Mouse (Mus musculus) gastrocnemius, postnatal 36 days (tissue): Measurements from ENCODE around the gene Myl9. TPM values are rescaled to one million over a fixed set of nuclear protein-coding genes. Genes with fewer than 3 reads are reported as not detected.

ENCODE experiments used
- DNase-seq, 2 experiments: peaks; one replicate each; pipeline ENCODE4 v3.0.0; 2022
- intact Hi-C: fragments of 180-260 bp; cut with DNase I; formaldehyde crosslinking; loops from one replicate; pipeline ENCODE4 v1.15.1; 2025
- long read RNA-seq, 2 experiments: library from polyadenylated mRNA; stranded (forward); transcript quantifications; one replicate each; pipeline ENCODE4 v2.0.0; 2021
- total RNA-seq, 2 experiments: library from RNA; stranded (reverse); gene quantifications; 2 replicates each; pipeline ENCODE4 v1.2.3; 2021

Gene Myl9
- 10 to 100 TPM; 44.2 to 82.8 TPM for total RNA-seq
- long read RNA-seq, experiment 1, transcript Myl9-201 (4 exons, 1,128 nt) = major isoform, 60 of 97 reads
- long read RNA-seq, experiment 1, partial matches to known transcripts = 27 of 97 reads
- long read RNA-seq, experiment 1, other reads (novel, unspliced or antisense) = 10 of 97 reads
- long read RNA-seq, experiment 2, transcript Myl9-201 (4 exons, 1,128 nt) = major isoform, 44 of 59 reads
- long read RNA-seq, experiment 2, partial matches to known transcripts = 10 of 59 reads
- long read RNA-seq, experiment 2, other reads (novel, unspliced or antisense) = 5 of 59 reads

- DNase-seq = peak; percentile 44 to 55
- intact Hi-C loops = no loop called here
Measured at GRCm38 (mm10) chr2:156774738-156775454, at the start of gene Myl9. TSS of gene Myl9 (plus strand) at chr2:156775420.

GRCm38 (mm10) chr2:156726344-156726743 lies 48.9 kb upstream of the Myl9 start:
- DNase-seq = no peak
- intact Hi-C loops = loop anchor here (10.0 kb wide), 1 partner anchor 138 kb away; the partner anchor contains the start of gene Rab5if

- intact Hi-C loops = loop anchor here (10.0 kb wide), 1 partner anchor 138 kb away; the partner anchor contains the start of gene Rab5if
- DNase-seq = no peak
Measured at GRCm38 (mm10) chr2:156726878-156727277, 48.3 kb upstream of the Myl9 start.

- intact Hi-C loops = loop anchor here (10.0 kb wide), 1 partner anchor 135 kb away; the partner anchor contains the start of gene Rab5if
- no peak for DNase-seq
Measured at GRCm38 (mm10) chr2:156729537-156730469, 45.4 kb upstream of the Myl9 start.

- peak in 1 of 2 experiments; percentile 44 for DNase-seq
- intact Hi-C loops = no loop called here
Measured at GRCm38 (mm10) chr2:156730501-156730921, 44.7 kb upstream of the Myl9 start.

GRCm38 (mm10) chr2:156731592-156731991 lies 43.6 kb upstream of the Myl9 start:
- DNase-seq = no peak
- intact Hi-C loops = no loop called here

GRCm38 (mm10) chr2:156732109-156732508 lies 43.1 kb upstream of the Myl9 start:
- peak; percentile 57 to 74 for DNase-seq
- intact Hi-C loops = no loop called here

GRCm38 (mm10) chr2:156735761-156736335 lies 39.4 kb upstream of the Myl9 start:
- intact Hi-C loops = no loop called here
- no peak for DNase-seq

- intact Hi-C loops = no loop called here
- no peak for DNase-seq
Measured at GRCm38 (mm10) chr2:156736846-156737245, 38.4 kb upstream of the Myl9 start.

- intact Hi-C loops = no loop called here
- no peak for DNase-seq
Measured at GRCm38 (mm10) chr2:156737976-156738375, 37.2 kb upstream of the Myl9 start.

GRCm38 (mm10) chr2:156741265-156741664 lies 34.0 kb upstream of the Myl9 start:
- no peak for DNase-seq
- intact Hi-C loops = no loop called here

GRCm38 (mm10) chr2:156741998-156742397 lies 33.2 kb upstream of the Myl9 start:
- intact Hi-C loops = no loop called here

GRCm38 (mm10) chr2:156743248-156743647 lies 32.0 kb upstream of the Myl9 start:
- intact Hi-C loops = no loop called here
- DNase-seq = no peak

More at GRCm38 (mm10) chr2:156741998-156742397, 33.2 kb upstream of the Myl9 start:
- DNase-seq = no peak

GRCm38 (mm10) chr2:156744414-156744813 lies 30.8 kb upstream of the Myl9 start:
- intact Hi-C loops = no loop called here

GRCm38 (mm10) chr2:156747315-156747714 lies 27.9 kb upstream of the Myl9 start:
- intact Hi-C loops = no loop called here

More at GRCm38 (mm10) chr2:156744414-156744813, 30.8 kb upstream of the Myl9 start:
- no peak for DNase-seq

GRCm38 (mm10) chr2:156749687-156750086 lies 25.5 kb upstream of the Myl9 start:
- DNase-seq = no peak
- intact Hi-C loops = no loop called here

More at GRCm38 (mm10) chr2:156747315-156747714, 27.9 kb upstream of the Myl9 start:
- no peak for DNase-seq

GRCm38 (mm10) chr2:156756937-156757336 lies 18.3 kb upstream of the Myl9 start:
- intact Hi-C loops = no loop called here
- DNase-seq = no peak

GRCm38 (mm10) chr2:156760843-156761505 lies 14.2 kb upstream of the Myl9 start:
- intact Hi-C loops = loop anchor here (5.0 kb wide), 1 partner anchor 39 kb away; no protein-coding TSS in a partner anchor
- DNase-seq = no peak

GRCm38 (mm10) chr2:156761521-156762278 lies 13.5 kb upstream of the Myl9 start:
- no peak for DNase-seq
- intact Hi-C loops = loop anchor here (5.0 kb wide), 1 partner anchor 39 kb away; no protein-coding TSS in a partner anchor
